Mouse (Mus musculus): Measurements from ENCODE around the gene Col15a1. TPM values are rescaled to one million over a fixed set of nuclear protein-coding genes. Genes with fewer than 3 reads are reported as not detected.

Gene Col15a1
- polyA plus RNA-seq, 1 experiment from 2014 or later = 3.4 TPM

DNA sequence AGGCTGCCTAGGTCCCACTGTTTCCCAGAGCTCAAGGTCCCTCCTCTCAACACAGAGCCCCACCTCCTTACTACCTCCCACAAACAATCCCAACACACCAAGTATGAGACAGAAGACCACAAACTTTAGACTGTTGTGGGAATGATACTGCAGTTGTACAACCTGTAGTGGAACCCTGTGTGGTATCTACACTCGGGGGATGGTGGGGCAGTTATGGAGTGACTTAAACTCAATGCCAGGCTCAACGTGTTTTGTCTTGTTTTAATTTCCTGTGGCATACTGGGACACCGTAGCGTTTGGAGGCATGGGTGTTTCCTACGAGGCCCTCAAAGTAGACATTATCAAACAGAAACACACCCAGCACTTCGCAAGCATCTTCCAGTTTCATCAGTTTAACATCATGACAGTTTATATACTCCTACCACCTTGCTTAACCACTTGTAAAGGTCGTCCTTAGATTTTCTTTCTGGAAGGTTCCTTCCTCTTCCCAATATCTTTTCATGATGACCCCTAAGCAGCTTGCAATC lies 86.6 kb downstream of the Col15a1 start:
- no peak overlapping the region for H3K4me3 ChIP-seq (ENCODE audit: low read depth, low read length)

DNA sequence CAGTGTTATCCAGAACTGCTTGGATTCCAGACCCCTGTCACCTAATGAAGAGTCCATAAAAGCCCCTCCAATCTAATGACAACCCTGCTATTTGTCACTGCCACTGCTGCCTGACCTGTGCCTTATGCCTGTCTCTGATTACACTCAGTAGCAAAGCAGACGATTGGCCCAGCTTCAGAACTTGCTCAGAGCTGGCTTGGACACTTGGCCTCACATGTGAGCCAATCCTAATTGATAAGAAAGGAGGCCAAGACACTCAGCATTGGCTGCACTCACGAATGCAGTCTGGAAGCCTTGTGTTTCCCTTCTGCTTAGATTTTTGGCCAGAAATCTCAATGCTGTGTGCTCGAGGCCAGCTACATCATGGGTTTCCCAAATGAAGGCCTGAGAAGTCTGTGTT lies 87.6 kb downstream of the Col15a1 start:
- Histone ChIP-seq H3K36me3 (ENCODE audit: control insufficient read depth, insufficient read depth, low read length) (no peaks in the 10 kb centered on the region), H3K4me3 (ENCODE audit: low read depth, low read length) (no peak overlapping the region), H3K4me1 (ENCODE audit: control insufficient read depth, insufficient read depth, low read length) (no peaks in the 10 kb centered on the region), H3K4me2 (ENCODE audit: low read depth) (no peak overlapping the region), H3K9me3 (ENCODE audit: control insufficient read depth, low read length) (no peaks in the 10 kb centered on the region), H3K9ac (ENCODE audit: low read length) (no peak overlapping the region), H3K27ac (ENCODE audit: low read depth, low read length) (no peak overlapping the region), H3K27me3 (ENCODE audit: control insufficient read depth, insufficient read depth, low read length) (no peaks in the 10 kb centered on the region)
- no peak for DNase-seq (ENCODE audit: low spot score)
- WGBS = 60% methylated on average over 3 of the region's 3 CpGs
- ATAC-seq (ENCODE audit: insufficient read depth, low FRiP score, low TSS enrichment) = no peak

More for the DNA sequence above, 86.6 kb downstream of the Col15a1 start:
- ATAC-seq (ENCODE audit: insufficient read depth, low FRiP score, low TSS enrichment) = no peak
- Histone ChIP-seq H3K36me3 (ENCODE audit: control insufficient read depth, insufficient read depth, low read length) (no peaks in the 10 kb centered on the region), H3K9ac (ENCODE audit: low read length) (no peak overlapping the region), H3K27ac (ENCODE audit: low read depth, low read length) (no peak overlapping the region), H3K4me2 (ENCODE audit: low read depth) (no peak overlapping the region), H3K9me3 (ENCODE audit: control insufficient read depth, low read length) (no peaks in the 10 kb centered on the region), H3K4me1 (ENCODE audit: control insufficient read depth, insufficient read depth, low read length) (no peaks in the 10 kb centered on the region), H3K27me3 (ENCODE audit: control insufficient read depth, insufficient read depth, low read length) (no peaks in the 10 kb centered on the region)
- 93% methylated on average over 7 of the region's 7 CpGs for WGBS
- DNase-seq (ENCODE audit: low spot score) = no peak

DNA sequence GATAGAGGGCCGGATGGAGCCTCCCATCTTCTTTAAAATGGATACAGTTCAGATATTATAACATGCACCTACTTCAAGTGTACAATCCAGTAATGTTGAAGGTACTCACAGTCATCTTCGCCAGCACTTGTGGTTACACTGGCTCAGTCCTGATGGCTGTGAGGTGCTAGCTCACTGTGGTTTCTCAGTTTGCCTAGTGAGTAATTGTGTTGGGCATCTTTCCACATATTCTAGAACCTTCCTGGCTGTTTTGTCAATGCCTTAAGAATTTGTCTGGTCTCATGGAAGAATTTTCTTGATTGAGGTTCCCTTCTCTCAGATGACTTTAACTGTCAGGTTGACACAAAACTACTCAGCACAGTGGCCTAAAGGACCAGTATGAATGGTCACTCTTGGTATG lies 92.7 kb downstream of the Col15a1 start:
- Histone ChIP-seq H3K9me3 (ENCODE audit: control insufficient read depth, low read length) (no peaks in the 10 kb centered on the region), H3K4me3 (ENCODE audit: low read depth, low read length) (no peak overlapping the region), H3K36me3 (ENCODE audit: control insufficient read depth, insufficient read depth, low read length) (no peaks in the 10 kb centered on the region), H3K9ac (ENCODE audit: low read length) (no peak overlapping the region), H3K4me2 (ENCODE audit: low read depth) (no peak overlapping the region), H3K4me1 (ENCODE audit: control insufficient read depth, insufficient read depth, low read length) (no peaks in the 10 kb centered on the region), H3K27ac (ENCODE audit: low read depth, low read length) (no peak overlapping the region), H3K27me3 (ENCODE audit: control insufficient read depth, insufficient read depth, low read length) (no peaks in the 10 kb centered on the region)
- DNase-seq (ENCODE audit: low spot score) (no peak), ATAC-seq (ENCODE audit: insufficient read depth, low FRiP score, low TSS enrichment) (no peak)
- WGBS = 89% methylated on average over 2 of the region's 2 CpGs

DNA sequence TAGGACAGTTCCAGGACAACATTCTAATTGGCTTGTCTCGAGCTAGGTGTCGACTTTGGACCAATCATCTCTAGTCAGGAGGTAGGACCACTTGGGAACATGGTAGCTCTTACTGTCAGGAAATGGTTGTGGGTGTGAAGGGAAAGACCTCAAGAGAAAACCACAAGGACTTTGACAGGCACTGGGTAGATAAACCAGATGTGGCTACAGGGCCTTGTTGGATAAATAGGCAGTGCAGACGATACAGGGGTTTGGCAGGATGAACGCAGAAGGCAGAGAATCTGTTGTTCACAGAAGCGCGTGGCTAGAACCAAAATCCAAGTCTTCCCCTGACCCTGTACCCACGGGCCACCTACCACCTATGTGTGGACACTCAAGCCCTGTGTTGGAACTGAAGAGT lies 94.6 kb downstream of the Col15a1 start:
- Histone ChIP-seq H3K27ac (ENCODE audit: low read depth, low read length) (no peak overlapping the region), H3K9ac (ENCODE audit: low read length) (no peak overlapping the region), H3K27me3 (ENCODE audit: control insufficient read depth, insufficient read depth, low read length) (no peaks in the 10 kb centered on the region), H3K36me3 (ENCODE audit: control insufficient read depth, insufficient read depth, low read length) (no peaks in the 10 kb centered on the region), H3K4me1 (ENCODE audit: control insufficient read depth, insufficient read depth, low read length) (no peaks in the 10 kb centered on the region), H3K4me2 (ENCODE audit: low read depth) (no peak overlapping the region), H3K9me3 (ENCODE audit: control insufficient read depth, low read length) (no peaks in the 10 kb centered on the region), H3K4me3 (ENCODE audit: low read depth, low read length) (no peak overlapping the region)
- 91% methylated on average over 7 of the region's 7 CpGs for WGBS
- DNase-seq (ENCODE audit: low spot score) (no peak), ATAC-seq (ENCODE audit: insufficient read depth, low FRiP score, low TSS enrichment) (no peak)

DNA sequence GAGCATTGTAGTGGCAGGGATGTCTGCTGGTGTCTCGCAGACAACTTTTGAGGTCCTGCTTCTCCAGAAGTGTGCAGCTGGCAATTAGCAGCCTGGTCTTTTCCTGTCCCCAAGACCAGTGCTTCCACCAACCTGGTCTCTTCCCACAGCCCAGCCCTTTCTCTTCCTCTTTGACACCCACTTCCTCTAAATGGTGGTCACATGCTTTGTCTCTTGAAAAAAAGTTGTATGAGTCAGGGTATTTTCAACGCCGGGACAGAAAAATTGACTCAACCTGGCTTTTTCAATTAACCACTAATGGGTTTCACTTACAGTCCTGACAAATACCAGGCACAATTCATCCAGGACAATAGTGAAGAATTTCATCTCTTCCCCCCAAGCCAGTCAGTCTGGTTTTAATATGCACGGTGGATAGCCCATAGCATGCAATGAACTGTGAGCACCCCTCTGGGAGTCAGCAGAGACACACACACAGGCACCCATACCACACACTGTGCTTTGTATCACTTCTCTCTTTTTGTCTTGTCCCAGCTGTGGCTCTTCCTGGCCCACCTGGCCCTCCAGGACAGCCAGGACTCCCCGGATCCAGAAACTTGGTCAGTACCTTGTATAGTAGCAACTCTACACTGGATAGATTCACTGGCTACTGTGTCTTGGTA lies 95.5 kb downstream of the Col15a1 start:
- Histone ChIP-seq H3K9me3 (ENCODE audit: control insufficient read depth, low read length) (no peaks in the 10 kb centered on the region), H3K4me3 (ENCODE audit: low read depth, low read length) (no peak overlapping the region), H3K9ac (ENCODE audit: low read length) (no peak overlapping the region), H3K27me3 (ENCODE audit: control insufficient read depth, insufficient read depth, low read length) (no peaks in the 10 kb centered on the region), H3K4me2 (ENCODE audit: low read depth) (no peak overlapping the region), H3K4me1 (ENCODE audit: control insufficient read depth, insufficient read depth, low read length) (no peaks in the 10 kb centered on the region), H3K36me3 (ENCODE audit: control insufficient read depth, insufficient read depth, low read length) (no peaks in the 10 kb centered on the region), H3K27ac (ENCODE audit: low read depth, low read length) (no peak overlapping the region)
- DNase-seq (ENCODE audit: low spot score) (no peak), ATAC-seq (ENCODE audit: insufficient read depth, low FRiP score, low TSS enrichment) (no peak)
- 80% methylated on average over 5 of the region's 5 CpGs for WGBS

DNA sequence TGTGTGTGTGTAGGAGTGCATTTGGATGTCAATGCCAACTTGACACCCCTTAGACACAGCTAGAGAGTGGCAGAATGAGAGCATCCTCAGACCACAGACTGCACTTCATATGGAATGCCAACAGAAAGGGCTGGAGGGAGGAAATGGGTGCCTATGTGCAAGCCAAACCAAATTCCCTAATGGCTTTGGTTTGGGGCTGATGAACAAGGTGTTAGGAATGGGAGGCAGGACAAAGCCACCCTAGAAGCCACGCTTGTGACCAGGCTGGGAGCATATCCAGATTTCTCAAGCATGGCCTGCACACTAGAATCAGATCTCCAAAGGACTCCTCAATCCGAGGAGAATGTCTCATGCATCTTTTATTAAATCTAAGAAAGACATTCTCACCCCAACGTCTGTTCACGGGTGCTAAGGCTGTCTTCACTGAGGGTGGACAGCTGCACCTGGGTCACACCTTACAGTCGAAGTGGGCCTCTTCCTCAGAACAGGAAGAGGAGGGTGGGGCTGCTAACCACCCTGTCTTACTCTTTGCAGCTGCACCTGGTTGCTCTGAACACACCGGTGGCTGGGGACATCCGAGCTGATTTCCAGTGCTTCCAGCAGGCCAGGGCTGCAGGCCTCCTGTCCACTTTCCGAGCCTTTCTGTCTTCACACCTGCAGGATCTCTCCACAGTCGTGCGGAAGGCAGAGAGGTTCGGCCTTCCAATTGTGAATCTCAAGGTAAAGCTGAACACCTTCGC lies 102.1 kb downstream of the Col15a1 start:
- Histone ChIP-seq H3K4me1 (ENCODE audit: control insufficient read depth, insufficient read depth, low read length) (no peaks in the 10 kb centered on the region), H3K27ac (ENCODE audit: low read depth, low read length) (no peak overlapping the region), H3K36me3 (ENCODE audit: control insufficient read depth, insufficient read depth, low read length) (no peaks in the 10 kb centered on the region), H3K9me3 (ENCODE audit: control insufficient read depth, low read length) (no peaks in the 10 kb centered on the region), H3K4me3 (ENCODE audit: low read depth, low read length) (no peak overlapping the region), H3K4me2 (ENCODE audit: low read depth) (no peak overlapping the region), H3K9ac (ENCODE audit: low read length) (no peak overlapping the region), H3K27me3 (ENCODE audit: control insufficient read depth, insufficient read depth, low read length) (no peaks in the 10 kb centered on the region)
- ATAC-seq (ENCODE audit: insufficient read depth, low FRiP score, low TSS enrichment) = no peak
- DNase-seq (ENCODE audit: low spot score) = no peak
- 84% methylated on average over 12 of the region's 12 CpGs for WGBS

DNA sequence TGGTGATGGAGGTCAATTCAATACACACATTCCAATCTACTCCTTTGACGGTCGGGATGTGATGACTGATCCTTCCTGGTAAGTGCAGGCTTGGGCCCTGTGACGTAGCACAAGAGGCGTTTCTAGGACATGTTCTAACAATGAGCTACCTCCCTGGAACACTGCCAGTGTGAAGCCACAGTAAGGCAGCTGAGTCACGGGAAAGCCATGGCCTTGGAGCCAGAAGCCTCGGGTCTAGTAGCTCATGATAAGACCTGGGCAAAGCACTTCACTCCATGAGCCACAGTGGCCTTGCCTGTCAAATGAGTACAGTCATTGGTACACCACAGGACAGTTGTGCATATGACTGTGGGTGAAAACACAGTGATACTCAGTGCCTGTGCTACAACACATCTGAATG lies 102.9 kb downstream of the Col15a1 start:
- 87% methylated on average over 6 of the region's 6 CpGs for WGBS
- no peak overlapping the region for H3K4me3 ChIP-seq (ENCODE audit: low read depth, low read length)
- H3K4me2 ChIP-seq (ENCODE audit: low read depth) = no peak overlapping the region
- no peaks in the 10 kb centered on the region for H3K27me3 ChIP-seq (ENCODE audit: control insufficient read depth, insufficient read depth, low read length)
- H3K27ac ChIP-seq (ENCODE audit: low read depth, low read length) = no peak overlapping the region
- no peaks in the 10 kb centered on the region for H3K9me3 ChIP-seq (ENCODE audit: control insufficient read depth, low read length)
- no peak overlapping the region for H3K9ac ChIP-seq (ENCODE audit: low read length)
- no peak for DNase-seq (ENCODE audit: low spot score)
- H3K4me1 ChIP-seq (ENCODE audit: control insufficient read depth, insufficient read depth, low read length) = no peaks in the 10 kb centered on the region
- no peak for ATAC-seq (ENCODE audit: insufficient read depth, low FRiP score, low TSS enrichment)
- H3K36me3 ChIP-seq (ENCODE audit: control insufficient read depth, insufficient read depth, low read length) = no peaks in the 10 kb centered on the region

DNA sequence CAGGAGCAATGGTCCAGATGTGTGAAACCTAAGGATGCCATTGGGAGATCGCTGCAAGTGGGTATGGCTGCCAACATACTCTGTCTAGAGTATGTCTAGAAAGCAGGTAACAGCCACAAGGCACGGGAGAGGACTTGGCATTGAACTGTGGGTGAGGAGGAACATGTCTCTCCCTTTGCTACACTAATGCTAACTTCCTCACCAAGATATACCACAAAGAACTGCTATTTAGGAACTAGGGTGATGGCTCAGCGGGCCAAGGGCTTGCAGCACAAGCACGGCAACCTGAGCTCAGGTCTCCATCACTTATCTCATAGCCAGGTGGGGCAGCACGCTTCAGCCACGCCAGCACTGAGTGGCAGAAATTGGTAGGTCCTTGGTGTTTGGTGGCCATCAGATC lies 103.5 kb downstream of the Col15a1 start:
- Histone ChIP-seq H3K27me3 (ENCODE audit: control insufficient read depth, insufficient read depth, low read length) (no peaks in the 10 kb centered on the region), H3K9me3 (ENCODE audit: control insufficient read depth, low read length) (no peaks in the 10 kb centered on the region), H3K36me3 (ENCODE audit: control insufficient read depth, insufficient read depth, low read length) (no peaks in the 10 kb centered on the region), H3K4me3 (ENCODE audit: low read depth, low read length) (no peak overlapping the region), H3K9ac (ENCODE audit: low read length) (no peak overlapping the region), H3K4me2 (ENCODE audit: low read depth) (no peak overlapping the region), H3K27ac (ENCODE audit: low read depth, low read length) (no peak overlapping the region), H3K4me1 (ENCODE audit: control insufficient read depth, insufficient read depth, low read length) (no peaks in the 10 kb centered on the region)
- WGBS = 88% methylated on average over 6 of the region's 6 CpGs
- ATAC-seq (ENCODE audit: insufficient read depth, low FRiP score, low TSS enrichment) = no peak
- DNase-seq (ENCODE audit: low spot score) = no peak

DNA sequence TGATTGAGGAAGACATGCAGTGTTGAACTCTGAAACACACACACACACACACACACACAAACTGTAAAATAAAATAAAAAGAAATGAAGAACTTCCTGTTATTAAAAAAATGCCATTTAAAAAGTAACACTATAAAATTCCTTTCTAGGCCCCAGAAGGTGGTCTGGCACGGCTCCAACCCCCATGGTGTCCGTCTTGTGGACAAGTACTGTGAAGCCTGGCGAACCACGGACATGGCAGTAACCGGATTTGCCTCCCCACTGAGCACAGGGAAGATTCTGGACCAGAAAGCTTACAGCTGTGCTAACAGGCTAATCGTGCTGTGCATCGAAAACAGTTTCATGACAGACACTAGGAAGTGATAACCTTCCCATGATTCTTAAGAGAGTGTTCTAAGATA lies 104.0 kb downstream of the Col15a1 start:
- Histone ChIP-seq H3K4me1 (ENCODE audit: control insufficient read depth, insufficient read depth, low read length) (no peaks in the 10 kb centered on the region), H3K4me2 (ENCODE audit: low read depth) (no peak overlapping the region), H3K36me3 (ENCODE audit: control insufficient read depth, insufficient read depth, low read length) (no peaks in the 10 kb centered on the region), H3K4me3 (ENCODE audit: low read depth, low read length) (no peak overlapping the region), H3K27ac (ENCODE audit: low read depth, low read length) (no peak overlapping the region), H3K9me3 (ENCODE audit: control insufficient read depth, low read length) (no peaks in the 10 kb centered on the region), H3K9ac (ENCODE audit: low read length) (no peak overlapping the region), H3K27me3 (ENCODE audit: control insufficient read depth, insufficient read depth, low read length) (no peaks in the 10 kb centered on the region)
- DNase-seq (ENCODE audit: low spot score) = no peak
- 66% methylated on average over 7 of the region's 7 CpGs for WGBS
- no peak for ATAC-seq (ENCODE audit: insufficient read depth, low FRiP score, low TSS enrichment)
